Mouse (Mus musculus): ENCODE measurements around the gene Prss16. TPM values are rescaled to one million over a fixed set of nuclear protein-coding genes. Genes with fewer than 3 reads are reported as not detected.

The Prss16 gene
- polyA plus RNA-seq, 1 experiment from 2014 or later = 0.51 TPM

DNA sequence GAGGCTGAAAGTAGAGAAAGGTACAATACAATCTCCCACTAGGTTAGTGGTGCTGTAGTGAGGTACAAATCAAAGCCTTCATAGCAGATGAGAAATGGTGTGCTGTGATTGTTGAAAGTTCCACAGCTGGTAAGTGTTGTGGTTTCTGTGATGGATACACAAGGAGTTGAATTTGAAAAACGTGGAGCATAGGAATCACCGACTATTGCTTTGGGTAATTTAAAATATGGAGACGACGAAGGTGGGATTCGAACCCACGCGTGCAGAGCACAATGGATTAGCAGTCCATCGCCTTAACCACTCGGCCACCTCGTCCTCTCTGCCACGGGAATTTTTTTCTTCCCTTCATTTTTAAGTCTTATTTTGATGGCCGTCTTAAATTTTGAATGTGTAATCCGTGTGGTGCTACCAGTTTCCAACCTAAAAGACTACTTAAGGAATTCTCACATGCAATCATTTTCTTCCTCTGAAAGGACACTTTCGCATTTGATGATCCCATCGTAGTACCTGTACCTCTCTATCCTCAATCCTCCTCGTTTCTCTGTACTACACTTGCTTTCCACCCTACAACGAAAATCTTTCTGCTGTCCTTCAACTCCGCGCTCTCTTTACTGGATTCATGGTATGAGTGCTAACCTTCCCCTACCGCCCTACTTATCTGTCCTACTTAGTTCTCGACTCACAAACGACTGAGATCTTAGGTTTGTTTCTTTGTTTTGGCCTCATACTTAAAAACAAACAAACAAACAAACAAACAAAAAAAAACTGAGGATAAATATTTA lies 15.4 kb downstream of the Prss16 start:
- WGBS = 9% methylated on average over 22 of the region's 22 CpGs
- H3K9me3 ChIP-seq (ENCODE audit: control insufficient read depth, low read length) = 0 out of 2 replicates have a peak, but pooled peaks cover 3% of the 10 kb centered on the region
- peaks cover 17% of the 10 kb centered on the region; the same call in 1 of the 2 replicates for H3K27me3 ChIP-seq (ENCODE audit: control insufficient read depth, insufficient read depth, low read length)
- H3K36me3 ChIP-seq (ENCODE audit: control insufficient read depth, insufficient read depth, low read length) = no peaks in the 10 kb centered on the region
- no peaks in the 10 kb centered on the region for H3K4me1 ChIP-seq (replicated peaks; ENCODE audit: control insufficient read depth, insufficient read depth)
- ATAC-seq (ENCODE audit: low FRiP score, low TSS enrichment) = no peak
- no peak overlapping the region for H3K4me2 ChIP-seq (replicated peaks; ENCODE audit: low read depth)
- TF ChIP-seq EP300 (optimal IDR thresholded peaks at IDR 0.05) = no peak
- TF ChIP-seq CTCF (IDR thresholded peaks at IDR 0.05; ENCODE audit: low read depth) = no peak
- H3K4me3 ChIP-seq (ENCODE audit: low read depth, low read length) = no peak overlapping the region
- no peak overlapping the region for H3K9ac ChIP-seq (ENCODE audit: low read length)
- no peak for DNase-seq (ENCODE audit: low spot score)
- H3K27ac ChIP-seq (replicated peaks) = no peak overlapping the region

DNA sequence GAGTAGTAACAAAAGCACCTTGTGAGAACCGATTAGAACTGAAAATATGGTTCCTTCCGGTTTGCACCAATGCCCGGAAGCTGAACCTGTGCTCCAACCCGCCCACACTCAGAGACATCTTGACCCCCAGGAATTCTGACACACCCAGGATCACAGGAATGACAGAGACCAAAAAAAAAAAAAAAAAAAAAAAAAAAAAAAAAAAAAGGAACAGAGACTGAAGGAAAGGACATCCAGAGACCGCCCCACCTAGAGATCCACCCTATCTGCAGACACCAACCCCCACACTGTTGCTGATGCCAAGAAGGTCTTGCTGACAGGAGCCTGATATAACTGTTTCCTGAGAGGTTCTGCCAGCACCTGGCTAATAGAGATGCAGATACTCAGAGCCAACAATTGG lies 17.0 kb downstream of the Prss16 start:
- WGBS = 82% methylated on average over 5 of the region's 5 CpGs
- peaks cover 15% of the 10 kb centered on the region; the same call in 1 of the 2 replicates for H3K27me3 ChIP-seq (ENCODE audit: control insufficient read depth, insufficient read depth, low read length)
- H3K4me2 ChIP-seq (replicated peaks; ENCODE audit: low read depth) = no peak overlapping the region
- no peaks in the 10 kb centered on the region for H3K36me3 ChIP-seq (ENCODE audit: control insufficient read depth, insufficient read depth, low read length)
- H3K4me3 ChIP-seq (ENCODE audit: low read depth, low read length) = no peak overlapping the region
- ATAC-seq (ENCODE audit: low FRiP score, low TSS enrichment) (no peak), DNase-seq (ENCODE audit: low spot score) (no peak)
- no peak overlapping the region for H3K27ac ChIP-seq (replicated peaks)
- H3K4me1 ChIP-seq (replicated peaks; ENCODE audit: control insufficient read depth, insufficient read depth) = no peaks in the 10 kb centered on the region
- 0 out of 2 replicates have a peak, but pooled peaks cover 3% of the 10 kb centered on the region for H3K9me3 ChIP-seq (ENCODE audit: control insufficient read depth, low read length)
- no peak overlapping the region for H3K9ac ChIP-seq (ENCODE audit: low read length)
- TF ChIP-seq CTCF (IDR thresholded peaks at IDR 0.05; ENCODE audit: low read depth) (no peak), EP300 (optimal IDR thresholded peaks at IDR 0.05) (no peak)

DNA sequence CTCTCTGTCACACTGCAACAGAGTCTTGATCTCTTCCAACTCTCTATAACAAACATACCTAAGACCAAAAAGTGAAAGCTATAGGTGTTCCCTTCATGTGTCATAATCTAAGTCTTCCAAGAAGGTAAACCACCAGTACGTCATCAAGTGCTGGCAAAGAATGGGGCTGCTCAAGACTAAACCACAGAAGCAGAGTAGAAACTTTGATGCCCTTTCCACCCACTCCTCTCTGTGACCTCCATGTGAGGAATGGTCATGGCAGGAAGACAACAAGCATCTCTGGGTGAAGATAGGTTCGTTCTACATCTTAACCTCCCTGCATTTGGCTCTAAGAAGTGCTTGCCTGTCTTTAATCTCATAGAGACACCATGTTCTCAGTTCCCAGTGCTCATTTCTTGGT lies 25.1 kb downstream of the Prss16 start:
- no peak for DNase-seq (ENCODE audit: low spot score)
- Histone ChIP-seq H3K36me3 (ENCODE audit: control insufficient read depth, insufficient read depth, low read length) (no peaks in the 10 kb centered on the region), H3K9ac (ENCODE audit: low read length) (no peak overlapping the region), H3K27ac (replicated peaks) (no peak overlapping the region), H3K27me3 (ENCODE audit: control insufficient read depth, insufficient read depth, low read length) (0 out of 2 replicates have a peak, but pooled peaks cover 2% of the 10 kb centered on the region), H3K9me3 (ENCODE audit: control insufficient read depth, low read length) (no peaks in the 10 kb centered on the region), H3K4me1 (replicated peaks; ENCODE audit: control insufficient read depth, insufficient read depth) (0 out of 2 replicates have a peak, but pooled peaks cover 4% of the 10 kb centered on the region), H3K4me2 (replicated peaks; ENCODE audit: low read depth) (no peak overlapping the region), H3K4me3 (ENCODE audit: low read depth, low read length) (no peak overlapping the region)
- no peak for ATAC-seq (ENCODE audit: low FRiP score, low TSS enrichment)
- WGBS = 86% methylated on average over 2 of the region's 2 CpGs
- TF ChIP-seq CTCF (IDR thresholded peaks at IDR 0.05; ENCODE audit: low read depth) (no peak), EP300 (optimal IDR thresholded peaks at IDR 0.05) (no peak)

DNA sequence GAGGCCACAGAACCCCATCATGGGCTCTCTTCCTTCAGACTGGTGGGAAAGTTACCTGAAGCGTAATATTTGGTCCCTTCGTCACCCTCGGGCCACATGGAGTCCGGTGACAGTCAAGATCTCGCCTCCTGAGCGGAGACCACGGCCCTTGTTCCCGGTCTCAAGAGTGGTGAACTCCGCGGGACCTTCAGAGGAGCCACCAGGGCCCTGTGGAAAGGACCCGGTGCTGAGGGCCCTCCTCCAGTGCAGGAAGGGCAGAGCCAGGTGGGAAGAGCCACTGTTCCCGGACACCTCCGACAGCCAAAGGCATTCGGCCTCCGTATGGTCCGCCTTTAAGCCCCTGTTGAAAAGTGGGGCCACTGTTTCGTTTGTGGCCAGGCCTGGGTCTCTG lies 27.7 kb downstream of the Prss16 start:
- no peak for DNase-seq (ENCODE audit: low spot score)
- Histone ChIP-seq H3K27ac (replicated peaks) (no peak overlapping the region), H3K4me1 (replicated peaks; ENCODE audit: control insufficient read depth, insufficient read depth) (0 out of 2 replicates have a peak, but pooled peaks cover 4% of the 10 kb centered on the region), H3K9me3 (ENCODE audit: control insufficient read depth, low read length) (no peaks in the 10 kb centered on the region), H3K9ac (ENCODE audit: low read length) (peak overlapping the region; percentile 65), H3K27me3 (ENCODE audit: control insufficient read depth, insufficient read depth, low read length) (0 out of 2 replicates have a peak, but pooled peaks cover 2% of the 10 kb centered on the region), H3K4me2 (replicated peaks; ENCODE audit: low read depth) (peak overlapping the region; percentile 90), H3K4me3 (ENCODE audit: low read depth, low read length) (peak overlapping the region; percentile 53), H3K36me3 (ENCODE audit: control insufficient read depth, insufficient read depth, low read length) (no peaks in the 10 kb centered on the region)
- no peak for ATAC-seq (ENCODE audit: low FRiP score, low TSS enrichment)
- TF ChIP-seq EP300 (optimal IDR thresholded peaks at IDR 0.05) (no peak), CTCF (IDR thresholded peaks at IDR 0.05; ENCODE audit: low read depth) (no peak)
- 17% methylated on average over 17 of the region's 17 CpGs for WGBS

DNA sequence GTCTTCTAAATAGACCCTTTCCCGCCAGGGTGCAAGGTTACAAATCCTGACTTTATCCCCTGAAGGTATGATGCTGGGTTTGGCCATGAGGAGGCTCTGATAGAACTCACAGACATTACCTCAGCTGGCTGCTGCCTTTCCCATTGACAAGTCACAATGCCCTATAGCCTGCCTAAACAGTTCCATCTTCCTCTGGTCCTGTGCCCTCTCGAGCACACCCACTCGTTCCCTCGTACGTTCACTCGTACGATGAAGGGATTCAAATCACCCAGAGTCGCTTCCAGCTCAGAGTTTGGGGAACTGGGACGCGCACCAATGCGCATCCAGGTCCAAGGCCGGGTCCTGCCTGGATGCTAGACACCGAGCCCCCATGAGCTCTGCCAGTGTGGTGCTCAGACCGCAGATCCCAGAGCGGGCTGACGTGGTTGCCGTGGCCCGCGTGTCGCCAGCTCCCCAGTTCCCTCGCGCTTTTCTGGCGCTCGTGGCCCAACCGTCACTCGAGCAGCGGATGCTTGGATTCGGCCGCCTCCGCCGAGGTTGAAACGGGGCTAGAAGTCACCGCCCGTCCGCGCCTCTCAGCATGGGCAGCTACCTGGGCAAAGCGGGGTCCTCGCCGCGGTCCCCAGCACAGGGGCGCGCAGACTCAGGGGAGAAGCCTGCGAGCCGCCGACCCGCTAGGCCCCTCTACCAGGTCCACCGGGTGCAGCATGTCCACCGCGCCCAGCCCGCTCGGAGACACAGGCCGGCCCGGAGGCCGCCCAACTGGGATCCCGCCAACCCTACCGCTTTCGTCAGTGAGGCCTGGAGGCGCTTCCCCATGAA lies 28.4 kb downstream of the Prss16 start, which contains the start of gene Pom121l2:
Pom121l2 (plus strand) TSS at position 214 of the 822 bp plus-strand sequence.
- H3K4me1 ChIP-seq (replicated peaks; ENCODE audit: control insufficient read depth, insufficient read depth) = 0 out of 2 replicates have a peak, but pooled peaks cover 4% of the 10 kb centered on the region
- 1% methylated on average over 58 of the region's 58 CpGs for WGBS
- ATAC-seq (ENCODE audit: low FRiP score, low TSS enrichment) (peak; percentile 63; the same call in 1 of the 2 replicates), DNase-seq (ENCODE audit: low spot score) (peak; percentile 50)
- H3K9ac ChIP-seq (ENCODE audit: low read length) = peak within 1 kb of the TSS; percentile 65
- H3K4me2 ChIP-seq (replicated peaks; ENCODE audit: low read depth) = peak within 1 kb of the TSS; percentile 90
- H3K27ac ChIP-seq (replicated peaks) = no peak within 1 kb of the TSS
- no peaks in the 10 kb centered on the region for H3K9me3 ChIP-seq (ENCODE audit: control insufficient read depth, low read length)
- peak within 1 kb of the TSS; percentile 53 for H3K4me3 ChIP-seq (ENCODE audit: low read depth, low read length)
- H3K27me3 ChIP-seq (ENCODE audit: control insufficient read depth, insufficient read depth, low read length) = 0 out of 2 replicates have a peak, but pooled peaks cover 2% of the 10 kb centered on the region
- no peak for TF ChIP-seq CTCF (IDR thresholded peaks at IDR 0.05; ENCODE audit: low read depth)
- no peak for TF ChIP-seq EP300 (optimal IDR thresholded peaks at IDR 0.05)
- no peaks in the 10 kb centered on the region for H3K36me3 ChIP-seq (ENCODE audit: control insufficient read depth, insufficient read depth, low read length)

Data from stomach, postnatal 0 days (tissue).